Mouse (Mus musculus) embryonic fibroblast, embryonic 13.5 days (primary cell): Measurements from ENCODE around the gene Usp42.

Source experiments
- CTCF ChIP-seq: IDR thresholded peaks from 2 replicates; pipeline ENCODE4 v1.5.1; 2011; ENCODE audit warnings: mild to moderate bottlenecking, control low read depth, low read length, moderate library complexity, borderline replicate concordance; ENCODE audit not compliant: insufficient read depth
- POLR2A ChIP-seq: IDR thresholded peaks from 2 replicates; pipeline ENCODE4 v1.6.1; 2011; ENCODE audit warnings: low read depth, mild to moderate bottlenecking, control low read depth, low read length, moderate library complexity

DNA sequence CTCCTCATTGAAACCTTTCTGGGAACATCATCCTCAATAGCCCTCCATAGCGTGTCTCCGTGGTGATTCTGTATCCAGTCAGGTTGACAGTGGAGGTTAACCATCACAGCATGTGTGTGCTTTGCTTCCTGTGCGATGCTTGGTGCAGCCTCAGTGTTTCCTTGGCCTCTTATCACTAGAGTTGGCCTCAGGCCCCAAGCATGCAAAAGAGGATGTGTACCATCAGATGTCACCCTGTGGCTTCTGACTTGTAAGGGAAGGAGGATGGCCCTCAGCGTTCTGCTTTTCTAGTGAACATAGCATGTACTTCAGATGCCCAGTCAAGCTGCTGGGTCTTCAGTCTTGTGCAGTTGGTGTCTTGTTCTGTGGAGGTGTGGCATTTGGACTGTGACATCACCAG, 33.6 kb downstream of the Usp42 start:
- TF ChIP-seq POLR2A (no peak), CTCF (no peak)
